Mouse (Mus musculus) bone marrow, adult 2 months (tissue): Measurements from ENCODE around the gene Ascc3.

Experiments
- CTCF ChIP-seq: fragments of 200-500 bp; IDR thresholded peaks from 2 replicates; pipeline ENCODE4 v1.5.1; 2011; ENCODE audit warnings: low read length, control low read depth; ENCODE audit not compliant: control insufficient read depth, insufficient read depth
- POLR2A ChIP-seq: fragments of 200-500 bp; IDR thresholded peaks from 2 replicates; pipeline ENCODE4 v1.6.1; 2011; ENCODE audit warnings: low read depth, mild to moderate bottlenecking, control low read depth, low read length, borderline replicate concordance; ENCODE audit not compliant: control insufficient read depth

DNA sequence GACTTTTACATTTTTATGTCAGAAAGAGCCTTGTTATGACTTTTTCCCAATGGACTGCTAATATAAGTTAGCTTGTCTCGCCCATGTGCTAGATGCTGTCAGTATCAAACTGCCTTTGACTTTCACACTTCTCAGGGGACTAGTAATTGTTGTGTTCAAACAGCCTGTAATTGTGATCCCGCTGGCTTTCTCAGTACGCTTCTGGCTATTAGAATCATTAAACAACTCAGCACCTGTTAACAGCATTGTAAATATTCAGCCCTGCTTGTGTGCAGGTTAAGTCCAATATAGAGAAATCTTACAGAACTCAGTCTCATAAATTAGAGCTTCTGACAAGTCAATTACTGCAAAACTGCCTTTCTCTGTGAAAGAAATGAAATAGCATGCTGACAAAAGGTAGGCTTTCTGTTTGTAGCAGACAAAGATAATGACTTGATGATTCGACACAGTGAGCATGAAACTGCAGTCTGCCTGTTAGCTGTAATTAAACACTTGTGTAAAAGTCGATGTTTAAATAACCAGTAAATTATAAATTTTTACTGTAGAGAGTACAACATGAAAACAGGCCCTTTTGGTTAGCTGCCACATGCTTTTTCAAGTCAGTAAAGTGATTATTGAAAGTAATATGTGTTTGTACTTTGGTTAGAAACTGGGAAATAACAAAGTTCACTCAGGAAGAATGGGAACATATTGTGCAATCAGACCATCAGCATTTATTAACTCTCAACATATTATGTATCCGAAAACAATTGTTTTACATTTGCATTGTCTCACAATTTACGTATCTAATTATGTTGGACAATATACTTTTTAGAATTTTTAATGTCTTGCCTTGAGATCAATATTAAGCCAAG is 171.2 kb downstream of the Ascc3 start:
- TF ChIP-seq POLR2A = no peak
- TF ChIP-seq CTCF = no peak
